Mouse (Mus musculus): ENCODE data around the gene Ripply1.
A peak's percentile ranks its signal among the peaks of the same experiment; 100 is the strongest.

Ripply1 gene

DNA sequence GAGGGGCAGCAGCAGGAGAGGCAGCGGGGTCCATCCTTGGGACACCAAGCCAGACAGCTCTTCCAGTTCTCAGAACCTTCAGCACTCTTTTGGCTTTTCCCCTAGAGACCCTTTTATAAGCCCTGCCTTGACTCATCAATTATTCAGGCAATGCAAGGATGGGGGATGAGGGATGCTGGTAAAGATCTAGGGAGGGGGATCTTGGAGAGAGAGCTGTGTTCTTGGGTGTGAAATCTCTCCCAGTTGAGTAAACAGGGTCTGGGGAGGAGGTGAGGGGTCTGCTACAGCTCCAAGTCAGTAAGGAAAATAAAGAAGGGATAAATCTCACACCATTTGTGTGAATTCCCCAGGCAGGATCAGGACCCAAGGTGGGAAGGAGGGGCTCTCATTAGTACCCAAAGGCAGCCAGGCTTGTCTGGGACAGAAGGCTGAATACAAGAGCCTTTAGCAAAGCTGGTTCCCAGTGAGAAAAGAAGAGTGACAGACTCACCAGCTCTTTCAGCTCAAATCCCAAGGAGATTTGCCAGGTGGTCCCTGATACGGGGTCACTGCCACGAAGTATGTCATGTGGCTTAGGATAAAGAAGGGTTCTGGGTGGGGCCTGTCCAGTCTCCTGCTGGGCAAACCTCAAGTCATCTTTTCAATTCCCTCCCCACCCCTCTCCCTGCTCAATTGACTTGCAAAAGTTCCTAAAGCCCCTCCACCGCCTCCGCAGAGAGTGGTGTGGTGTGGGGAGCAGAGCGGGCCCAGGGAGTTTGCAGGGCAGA, at the start of gene Ripply1:
TSS of gene Ripply1 (minus strand) at position 76 of the 767 bp plus-strand sequence.
- peak; percentile 92 for DNase-seq (ENCODE audit: low read depth, low spot score)

GRCm38 (mm10) chrX:139828363-139829092, 46.4 kb upstream of the Ripply1 start:
- no peak for DNase-seq (ENCODE audit: low read depth, low spot score)

GRCm38 (mm10) chrX:139826926-139827325, 44.8 kb upstream of the Ripply1 start:
- no peak for DNase-seq (ENCODE audit: low read depth, low spot score)

- DNase-seq (ENCODE audit: low read depth, low spot score): no peak
These were observed 43.2 kb upstream of the Ripply1 start for GRCm38 (mm10) chrX:139825402-139825801.

- DNase-seq (ENCODE audit: low read depth, low spot score): no peak
These were observed 33.0 kb upstream of the Ripply1 start for GRCm38 (mm10) chrX:139815201-139815600.

DNA sequence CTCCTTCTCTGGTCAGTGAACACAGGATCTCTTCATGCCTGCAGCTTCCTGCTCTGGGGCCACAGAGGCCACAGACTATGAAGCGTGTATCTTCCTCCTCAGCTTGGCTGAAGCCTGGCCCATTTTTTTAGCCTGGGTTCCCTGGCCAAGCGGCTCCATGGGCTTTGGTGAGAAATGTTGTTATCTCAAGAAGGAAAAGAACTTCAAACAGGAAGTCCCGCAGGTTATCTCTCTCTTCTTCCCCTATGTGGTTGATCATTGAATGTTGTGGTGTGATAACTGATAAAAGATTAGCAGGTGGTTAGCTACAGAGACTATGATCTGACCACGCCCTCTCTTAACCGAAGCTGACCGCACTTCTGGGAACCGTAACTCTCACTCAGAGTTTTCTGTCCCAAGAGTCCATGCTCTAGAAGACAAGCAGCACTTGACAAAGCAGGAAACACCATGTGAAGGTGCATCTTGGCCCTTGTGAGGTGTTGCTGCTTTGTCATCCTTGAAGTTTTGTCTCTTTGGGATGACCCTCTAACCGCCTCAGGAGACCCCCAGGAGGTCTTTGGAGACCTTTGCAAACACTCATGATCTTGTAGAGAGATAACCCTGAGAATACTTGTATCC, 32.0 kb upstream of the Ripply1 start:
- DNase-seq (ENCODE audit: low read depth, low spot score): no peak

DNA sequence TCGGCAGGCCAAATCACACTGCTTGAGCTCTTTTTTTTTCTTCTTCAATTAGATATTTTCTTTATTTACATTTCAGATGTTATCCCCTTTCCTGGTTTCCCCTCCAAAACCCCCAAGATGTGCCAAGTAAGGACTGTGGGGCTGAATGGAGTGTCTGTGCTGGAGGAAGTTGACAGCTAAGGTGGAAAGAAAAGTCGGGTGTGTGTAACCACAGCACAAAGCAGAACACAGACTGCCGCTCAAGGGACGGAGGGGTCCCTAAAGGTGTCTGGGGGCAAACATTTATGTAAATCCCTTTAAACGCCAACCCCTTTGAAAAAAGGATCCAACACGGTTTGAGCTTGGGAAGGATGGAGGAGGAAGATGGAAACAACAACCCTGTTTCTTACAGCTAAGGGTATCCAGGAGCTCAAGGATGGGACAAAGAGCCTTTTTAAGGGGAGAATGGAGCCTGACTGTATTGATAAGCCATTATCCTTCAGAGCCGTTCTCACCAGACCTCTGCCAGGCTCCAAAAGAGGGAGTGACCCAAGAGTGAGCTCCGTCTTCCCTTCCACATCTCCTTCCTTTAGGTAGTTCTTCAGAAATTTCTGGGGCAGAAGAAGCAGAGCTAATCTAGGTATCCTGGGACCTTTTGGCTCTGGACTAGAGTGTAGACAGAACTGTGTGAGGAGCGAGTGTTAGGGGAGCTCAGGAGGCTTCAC, 31.3 kb upstream of the Ripply1 start:
- DNase-seq (ENCODE audit: low read depth, low spot score): no peak

DNA sequence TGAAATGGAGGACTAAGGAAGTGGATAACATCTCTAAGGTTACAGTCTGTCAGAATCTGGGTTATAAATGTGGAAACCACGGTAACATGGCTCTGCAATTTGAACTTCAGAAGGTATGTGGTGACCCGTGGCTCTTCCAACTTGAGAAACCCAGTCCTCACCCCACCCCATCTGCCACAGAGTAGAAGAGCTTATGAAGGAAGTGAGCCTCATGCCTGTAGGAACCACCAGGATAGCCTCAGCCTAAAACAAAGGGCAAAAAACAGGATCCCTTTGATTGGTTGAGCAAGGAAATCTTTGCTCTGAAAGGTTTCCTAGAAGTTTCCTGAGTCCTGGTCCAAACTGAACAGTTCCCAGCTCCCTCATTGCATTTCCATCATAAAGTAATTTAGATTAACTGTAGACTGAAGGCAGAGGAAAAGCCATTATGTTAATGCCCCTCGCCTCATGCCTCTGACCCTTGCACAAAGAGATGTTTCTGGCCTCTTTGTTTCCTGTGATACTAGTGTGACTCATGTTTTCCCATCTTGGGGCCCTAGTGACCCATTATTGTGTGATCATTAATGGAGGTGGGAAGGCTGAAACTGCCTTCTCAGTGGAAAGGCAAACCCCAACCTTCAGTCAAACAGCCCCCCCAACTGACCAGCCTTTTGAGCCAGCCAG, 30.6 kb upstream of the Ripply1 start:
- DNase-seq (ENCODE audit: low read depth, low spot score): peak; percentile 55

DNA sequence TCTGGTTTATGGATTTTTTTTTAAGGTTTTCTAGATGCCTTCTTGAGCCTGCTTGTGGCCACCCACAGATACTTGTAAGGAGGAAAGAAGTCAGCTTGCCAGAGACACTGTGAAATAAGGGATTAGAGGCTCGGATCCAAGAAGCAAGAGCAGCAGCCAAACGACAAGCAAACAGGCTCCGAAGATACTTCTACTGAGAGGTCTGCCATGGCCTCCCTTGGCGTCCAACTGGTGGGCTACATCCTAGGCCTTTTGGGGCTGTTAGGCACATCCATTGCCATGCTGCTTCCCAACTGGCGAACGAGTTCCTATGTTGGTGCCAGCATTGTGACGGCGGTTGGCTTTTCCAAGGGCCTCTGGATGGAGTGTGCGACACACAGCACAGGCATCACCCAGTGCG, 26.3 kb upstream of the Ripply1 start:
- no peak for DNase-seq (ENCODE audit: low read depth, low spot score)

GRCm38 (mm10) chrX:139808085-139808484, 25.9 kb upstream of the Ripply1 start:
- DNase-seq (ENCODE audit: low read depth, low spot score): peak; percentile 70

- DNase-seq (ENCODE audit: low read depth, low spot score): no peak
These were observed 25.2 kb upstream of the Ripply1 start for GRCm38 (mm10) chrX:139807391-139807790.

DNA sequence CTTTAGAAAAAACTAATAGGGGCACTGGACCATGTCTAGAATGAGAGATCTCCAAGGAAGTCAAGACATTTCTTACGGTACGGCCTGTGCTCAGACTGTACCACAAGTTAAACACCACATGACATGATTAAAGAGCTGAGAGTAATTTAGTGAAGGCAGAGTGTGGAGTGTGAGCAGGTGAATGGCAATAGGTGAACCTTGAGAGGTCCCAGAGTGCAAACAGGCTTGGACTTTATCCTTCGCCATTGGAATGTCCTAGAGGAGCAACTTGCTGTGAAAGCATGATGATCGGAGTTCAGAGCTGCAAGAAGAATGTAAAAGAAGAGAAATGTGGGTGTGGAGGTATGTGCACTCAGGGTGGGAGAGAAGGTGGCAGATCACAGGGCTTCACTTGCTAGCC, 23.8 kb upstream of the Ripply1 start:
- DNase-seq (ENCODE audit: low read depth, low spot score): no peak

- no peak for DNase-seq (ENCODE audit: low read depth, low spot score)
These were observed 20.9 kb upstream of the Ripply1 start for GRCm38 (mm10) chrX:139803028-139803427.

GRCm38 (mm10) chrX:139800406-139800878, 18.3 kb upstream of the Ripply1 start, which contains the start of gene Cldn2:
Gene Cldn2 (plus strand): TSS chrX:139800828.
- DNase-seq (ENCODE audit: low read depth, low spot score): peak; percentile 59

DNA sequence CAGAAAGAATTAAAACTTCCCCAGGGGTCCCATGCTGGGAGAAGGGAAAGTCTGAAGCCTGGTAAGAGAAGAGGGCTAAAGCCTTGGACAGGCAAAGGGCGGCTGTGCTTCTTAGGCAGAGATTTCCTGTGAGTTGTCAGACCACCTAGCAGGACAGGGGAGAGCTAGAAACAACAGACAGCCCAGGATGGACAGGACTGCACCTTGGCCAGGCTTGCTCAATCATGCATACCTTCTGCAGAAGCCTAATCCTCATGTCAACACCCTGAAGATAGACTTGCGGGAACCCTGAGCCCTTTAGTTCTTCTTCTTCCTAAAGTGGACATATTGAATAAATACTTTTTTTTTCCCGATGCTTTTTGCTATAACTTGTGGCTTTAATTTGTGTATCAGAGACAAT, 17.8 kb upstream of the Ripply1 start:
- DNase-seq (ENCODE audit: low read depth, low spot score): no peak

GRCm38 (mm10) chrX:139797875-139798274, 15.7 kb upstream of the Ripply1 start:
- no peak for DNase-seq (ENCODE audit: low read depth, low spot score)

- DNase-seq (ENCODE audit: low read depth, low spot score): no peak
These were observed 13.9 kb upstream of the Ripply1 start for GRCm38 (mm10) chrX:139796037-139796436.

DNA sequence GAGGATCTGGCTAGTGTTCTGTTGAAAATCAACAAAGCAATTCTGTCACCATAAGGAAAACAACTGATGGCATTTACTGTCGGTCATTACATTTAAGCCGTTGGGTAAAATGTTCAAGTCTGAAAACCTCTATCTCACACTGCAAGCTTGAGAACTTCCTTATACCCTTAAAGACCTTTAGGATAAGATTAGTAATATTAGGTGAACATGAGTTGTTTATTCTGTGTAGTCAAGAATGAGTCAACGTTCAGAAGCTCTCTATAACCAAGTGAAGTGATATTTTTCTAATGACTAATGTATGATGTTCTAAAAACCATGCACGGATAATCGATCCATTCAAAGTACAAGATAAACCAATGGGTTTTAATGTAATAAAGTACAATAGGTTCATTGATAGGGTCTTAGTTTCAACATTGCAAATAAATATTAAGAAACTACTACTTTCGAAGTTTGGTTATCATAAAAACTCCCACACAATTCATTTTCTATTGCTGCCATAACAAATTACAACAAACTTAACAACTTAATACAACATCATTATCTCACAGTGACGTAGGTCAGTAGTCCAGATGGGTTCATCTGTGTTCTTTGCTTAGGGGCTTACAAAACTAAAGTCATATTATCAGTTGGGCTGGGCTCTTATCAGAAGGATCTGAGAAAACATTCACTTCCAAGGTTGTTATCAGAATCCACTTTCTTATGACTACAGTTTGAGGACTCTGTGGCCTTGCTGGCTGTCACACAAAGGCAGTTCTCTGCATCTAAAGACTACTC, 12.1 kb upstream of the Ripply1 start:
- DNase-seq (ENCODE audit: low read depth, low spot score): no peak

GRCm38 (mm10) chrX:139785764-139786163, 3.6 kb upstream of the Ripply1 start:
- DNase-seq (ENCODE audit: low read depth, low spot score): no peak

DNA sequence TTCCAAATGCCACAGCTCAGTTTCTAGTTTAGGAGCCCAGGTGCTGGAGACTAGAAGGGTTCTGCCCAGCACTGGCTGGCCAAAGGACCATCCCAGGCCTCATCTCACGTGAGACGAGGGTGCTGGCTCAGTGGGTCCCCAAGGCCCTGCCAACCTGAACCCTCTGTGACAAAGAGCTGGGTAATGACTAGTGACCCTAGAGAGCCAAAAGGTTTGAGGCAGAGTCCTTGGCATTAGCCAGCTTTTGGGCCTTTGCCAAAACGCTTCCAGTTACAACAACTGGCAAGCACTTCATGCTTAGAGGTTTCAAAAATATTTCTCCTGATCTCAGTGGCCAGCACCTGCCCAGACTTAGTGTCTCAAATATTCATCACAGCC, 881 bp upstream of the Ripply1 start:
- DNase-seq (ENCODE audit: low read depth, low spot score): no peak
